Mouse (Mus musculus): ENCODE measurements around the gene Olfr1394. TPM values are rescaled to one million over a fixed set of nuclear protein-coding genes. Genes with fewer than 3 reads are reported as not detected.

Olfr1394 gene
- polyA plus RNA-seq (2017; shearing (Covaris generic)), result not detected

GRCm38 (mm10) chr11:49154077-49154476, at the start of gene Olfr1394:
Gene Olfr1394 (plus strand): TSS chr11:49154377.

GRCm38 (mm10) chr11:49114774-49115173, 39.4 kb upstream of the Olfr1394 start, which contains the start of gene Olfr1396:
Gene Olfr1396 (minus strand): TSS chr11:49114874.

GRCm38 (mm10) chr11:49141974-49142373, 12.2 kb upstream of the Olfr1394 start, which contains the start of gene Olfr1395:
Gene Olfr1395 (plus strand): TSS chr11:49142274.

GRCm38 (mm10) chr11:49186955-49187488, 32.8 kb downstream of the Olfr1394 start, which contains the start of gene Btnl9:
Gene Btnl9 (minus strand): TSS chr11:49187159.

GRCm38 (mm10) chr11:49203129-49203768, 49.1 kb downstream of the Olfr1394 start, which contains the start of gene Zfp62:
Gene Zfp62 (plus strand): TSS chr11:49203292.

Other genes with a start within 250 kb of the Olfr1394 start
- gene Psme2b, start 208.2 kb upstream of the Olfr1394 start, polyA plus RNA-seq (2017; shearing (Covaris generic)), result 101 TPM
- 0.76 TPM for gene Olfr56, start 175.5 kb upstream of the Olfr1394 start, polyA plus RNA-seq (2017; shearing (Covaris generic))
- 101 TPM for gene 9930111J21Rik1, start 175.0 kb upstream of the Olfr1394 start, polyA plus RNA-seq (2017; shearing (Covaris generic))
- gene Gm12185, start 162.2 kb upstream of the Olfr1394 start, polyA plus RNA-seq (2017; shearing (Covaris generic)), result 1.7 TPM
- 54.3 TPM for gene Tgtp1, start 160.2 kb upstream of the Olfr1394 start, polyA plus RNA-seq (2017; shearing (Covaris generic))
- gene 9930111J21Rik2, start 103.1 kb upstream of the Olfr1394 start, polyA plus RNA-seq (2017; shearing (Covaris generic)), result 78.1 TPM
- gene Tgtp2, start 90.2 kb upstream of the Olfr1394 start, polyA plus RNA-seq (2017; shearing (Covaris generic)), result 80.7 TPM
- 156 TPM for gene Ifi47, start 77.8 kb upstream of the Olfr1394 start, polyA plus RNA-seq (2017; shearing (Covaris generic))
- gene Olfr1396, start 39.5 kb upstream of the Olfr1394 start, polyA plus RNA-seq (2017; shearing (Covaris generic)), result not detected
- 0.17 TPM for gene Olfr1395, start 12.1 kb upstream of the Olfr1394 start, polyA plus RNA-seq (2017; shearing (Covaris generic))
- gene Btnl9, start 32.8 kb downstream of the Olfr1394 start, polyA plus RNA-seq (2017; shearing (Covaris generic)), result 0.40 TPM
- gene Zfp62, start 48.9 kb downstream of the Olfr1394 start, polyA plus RNA-seq (2017; shearing (Covaris generic)), result 79.0 TPM
- 28.7 TPM for gene Mgat1, start 89.8 kb downstream of the Olfr1394 start, polyA plus RNA-seq (2017; shearing (Covaris generic))
- gene Olfr1393, start 123.9 kb downstream of the Olfr1394 start, polyA plus RNA-seq (2017; shearing (Covaris generic)), result not detected
- 0.21 TPM for gene Olfr1392, start 130.9 kb downstream of the Olfr1394 start, polyA plus RNA-seq (2017; shearing (Covaris generic))
- gene Olfr10, start 150.4 kb downstream of the Olfr1394 start, polyA plus RNA-seq (2017; shearing (Covaris generic)), result not detected
- gene Olfr1391, start 168.4 kb downstream of the Olfr1394 start, polyA plus RNA-seq (2017; shearing (Covaris generic)), result not detected
- 0.26 TPM for gene Olfr1390, start 180.8 kb downstream of the Olfr1394 start, polyA plus RNA-seq (2017; shearing (Covaris generic))